ENCODE assay signal across 8 mouse cellular contexts in genomic region chr2:103871522-103872276, GRCm38 (mm10).
DNase-seq lines count a peak whose midpoint lies in the region; ATAC-seq lines count a peak whose summit lies in the region.

No protein-coding gene starts in this region.

- peak; percentile 74 for DNase-seq in adipocyte (ENCODE audit: low spot score)
- peak; percentile 65 to 69 for DNase-seq in cerebellum, postnatal 36 days
- peak; percentile 86 for DNase-seq in gastrocnemius, adult 18-20 months (ENCODE audit: low spot score)
- DNase-seq in induced T-regulatory cell, adult 2 months (ENCODE audit: low read depth), result peak; percentile 41
- peak; percentile 47 to 58 for DNase-seq in left cerebral cortex, adult 8-10 months (ENCODE audit: low spot score in 2 of 2)
- peak; percentile 84 to 86 for DNase-seq in right cerebral cortex, adult 2 months (ENCODE audit: low spot score in 2 of 2)
- peak; percentile 57 to 73 for DNase-seq in urinary bladder, postnatal 36 days (ENCODE audit: low spot score in 2 of 2)

- ATAC-seq in megakaryocyte progenitor cell, adult 5-6 weeks (replicated peaks; ENCODE audit: poor library complexity), result peak; percentile 95

Comparison
In these comparisons a context has a peak if more than half of its experiments do, and no peak if none do; other contexts are left out.
1. Peak in every context shown above with its lines: DNase-seq and ATAC-seq.